Comparison of ENCODE assay signal across 8 mouse cellular contexts in genomic region chr6:39066935-39067578, GRCm38 (mm10). TPM values are rescaled to one million over a fixed set of nuclear protein-coding genes. Genes with fewer than 3 reads are reported as not detected.
DNase-seq lines count a peak whose midpoint lies in the region; ATAC-seq and TF ChIP-seq lines count a peak whose summit lies in the region.

No protein-coding gene starts in this region.

- peak; percentile 65 for DNase-seq in G1E (ENCODE audit: low spot score)
- DNase-seq in c-Kit-positive CD71-positive TER-119-negative erythroid progenitor cells, embryonic 14.5 days (ENCODE audit: low read depth), result peak; percentile 56
- DNase-seq in hindbrain, embryonic 11.5 days (ENCODE audit: low spot score), result peak; percentile 94
- peak; percentile 63 for DNase-seq in layer of hippocampus, adult 9-10 months (ENCODE audit: low spot score)
- peak; percentile 73 for DNase-seq in ovary, postnatal 14 days (ENCODE audit: low spot score)
- peak; percentile 53 for DNase-seq in thymus, postnatal 14 days

- H3K4me3 ChIP-seq in G1E (ENCODE audit: low read depth, low read length), result no peak overlapping the region
- H3K4me3 ChIP-seq in forebrain, embryonic 12.5 days (replicated peaks), result no peak overlapping the region
- no peak overlapping the region for H3K4me3 ChIP-seq in hindbrain, embryonic 11.5 days (ENCODE audit: low read depth, low read length)
- no peak overlapping the region for H3K4me3 ChIP-seq in lung, embryonic 15.5 days

- peaks cover 20% of the 10 kb centered on the region for H3K4me1 ChIP-seq in G1E (ENCODE audit: insufficient read depth, low read depth, low read length)
- no peaks in the 10 kb centered on the region for H3K4me1 ChIP-seq in forebrain, embryonic 12.5 days
- no peaks in the 10 kb centered on the region for H3K4me1 ChIP-seq in hindbrain, embryonic 11.5 days (replicated peaks; ENCODE audit: control insufficient read depth, insufficient read depth, low read length)
- 0 out of 2 replicates have a peak, but pooled peaks cover 3% of the 10 kb centered on the region for H3K4me1 ChIP-seq in lung, embryonic 15.5 days

- peak overlapping the region; percentile 29; the same call in 1 of the 2 replicates for H3K9ac ChIP-seq in forebrain, embryonic 12.5 days
- H3K9ac ChIP-seq in hindbrain, embryonic 11.5 days (ENCODE audit: low read depth, low read length), result no peak overlapping the region
- H3K9ac ChIP-seq in lung, embryonic 15.5 days, result no peak overlapping the region

- ATAC-seq in G1E (ENCODE audit: extremely low read depth, insufficient number of reproducible peaks, low FRiP score, poor library complexity, severe bottlenecking), result no peak
- ATAC-seq in forebrain, embryonic 12.5 days (ENCODE audit: low FRiP score), result peak; percentile 70; the same call in 1 of the 2 replicates
- peak; percentile 73 for ATAC-seq in hindbrain, embryonic 11.5 days (ENCODE audit: low FRiP score)
- peak; percentile 74; the same call in 1 of the 2 replicates for ATAC-seq in lung, embryonic 15.5 days (ENCODE audit: borderline replicate concordance, extremely low read depth, low FRiP score, low TSS enrichment)

- no peaks in the 10 kb centered on the region for H3K36me3 ChIP-seq in G1E (replicated peaks)
- no peaks in the 10 kb centered on the region for H3K36me3 ChIP-seq in forebrain, embryonic 12.5 days (replicated peaks)
- H3K36me3 ChIP-seq in hindbrain, embryonic 11.5 days (ENCODE audit: control insufficient read depth, insufficient read depth, low read length), result no peaks in the 10 kb centered on the region
- H3K36me3 ChIP-seq in lung, embryonic 15.5 days, result no peaks in the 10 kb centered on the region

- peak; percentile 60 for TF ChIP-seq CTCF in G1E (IDR thresholded peaks at IDR 0.05; ENCODE audit: low read depth, low read length)

- H3K27me3 ChIP-seq in G1E (ENCODE audit: insufficient read depth, low read length), result peaks cover 33% of the 10 kb centered on the region
- H3K27me3 ChIP-seq in forebrain, embryonic 12.5 days, result no peaks in the 10 kb centered on the region
- H3K27me3 ChIP-seq in hindbrain, embryonic 11.5 days (ENCODE audit: control insufficient read depth, insufficient read depth, low read length), result no peaks in the 10 kb centered on the region
- H3K27me3 ChIP-seq in lung, embryonic 15.5 days, result no peaks in the 10 kb centered on the region

- peaks cover 3% of the 10 kb centered on the region; the same call in 1 of the 2 replicates for H3K9me3 ChIP-seq in G1E (replicated peaks)
- H3K9me3 ChIP-seq in forebrain, embryonic 12.5 days, result no peaks in the 10 kb centered on the region
- no peaks in the 10 kb centered on the region for H3K9me3 ChIP-seq in hindbrain, embryonic 11.5 days (ENCODE audit: control insufficient read depth, low read length)
- H3K9me3 ChIP-seq in lung, embryonic 15.5 days, result no peaks in the 10 kb centered on the region

- no peak overlapping the region for H3K27ac ChIP-seq in forebrain, embryonic 12.5 days
- no peak overlapping the region for H3K27ac ChIP-seq in hindbrain, embryonic 11.5 days (ENCODE audit: low read depth, low read length)
- H3K27ac ChIP-seq in lung, embryonic 15.5 days, result no peak overlapping the region

- H3K4me2 ChIP-seq in forebrain, embryonic 12.5 days, result no peak overlapping the region
- no peak overlapping the region for H3K4me2 ChIP-seq in hindbrain, embryonic 11.5 days (replicated peaks; ENCODE audit: low read depth, low read length)
- no peak overlapping the region for H3K4me2 ChIP-seq in lung, embryonic 15.5 days

- 49% methylated on average over 12 of the region's 12 CpGs for WGBS in forebrain, embryonic 12.5 days
- 52% methylated on average over 12 of the region's 12 CpGs for WGBS in hindbrain, embryonic 11.5 days
- 30% methylated on average over 12 of the region's 12 CpGs for WGBS in lung, embryonic 15.5 days

RNA-seq across cellular contexts. Expression of gene Parp12, which starts 51.1 kb away (rescaled TPM):
- total RNA-seq in G1E (2014; fragmentation: Nextera tagmentation) (not detected in 2 replicates), G1E (2017) (0.12 TPM in 1 of 2 replicates, not detected in the other)
- 0.04 TPM in 1 of 2 replicates, not detected in the other for polyA plus RNA-seq in G1E (2012)
- polyA plus RNA-seq in forebrain, embryonic 12.5 days (2016; fragmentation: Nextera tagmentation; extraction: Ambion mirVana), result 3.1 and 3.6 TPM in 2 replicates
- 3.2 and 4.2 TPM in 2 replicates for polyA plus RNA-seq in hindbrain, embryonic 11.5 days (2014; fragmentation: Nextera tagmentation; extraction: Ambion mirVana)
- 9.5 and 10.2 TPM in 2 replicates for polyA plus RNA-seq in lung, embryonic 15.5 days (2015; fragmentation: Nextera tagmentation; extraction: Ambion mirVana)
